Mouse (Mus musculus): ENCODE results near the gene Pced1b.
A peak's percentile ranks its signal among the peaks of the same experiment; 100 is the strongest.
"Not testable (repeated sequence)": the region's sequence is repeated elsewhere in the genome, so short reads cannot be mapped to it uniquely, and the experiment has no call there.

Pced1b gene

GRCm38 (mm10) chr15:97246911-97247790, at the start of gene Pced1b, which contains the start of gene Amigo2:
Gene Pced1b, plus strand, starts transcription at chr15:97247107.
Gene Amigo2, minus strand, starts transcription at chr15:97247287.
- peak; percentile 64 for DNase-seq (ENCODE audit: low read depth, low spot score)

- no peak for DNase-seq (ENCODE audit: low read depth, low spot score)
Measured at GRCm38 (mm10) chr15:97204889-97205288, 42.0 kb upstream of the Pced1b start.

GRCm38 (mm10) chr15:97205776-97206175, 41.1 kb upstream of the Pced1b start:
- no peak for DNase-seq (ENCODE audit: low read depth, low spot score)

GRCm38 (mm10) chr15:97206506-97206905, 40.4 kb upstream of the Pced1b start:
- peak; percentile 60 for DNase-seq (ENCODE audit: low read depth, low spot score)

GRCm38 (mm10) chr15:97209754-97210153, 37.2 kb upstream of the Pced1b start:
- not testable (repeated sequence) for DNase-seq (ENCODE audit: low read depth, low spot score)

GRCm38 (mm10) chr15:97212501-97213477, 34.1 kb upstream of the Pced1b start:
- no peak for DNase-seq (ENCODE audit: low read depth, low spot score)

GRCm38 (mm10) chr15:97216843-97217242, 30.1 kb upstream of the Pced1b start:
- DNase-seq (ENCODE audit: low read depth, low spot score), result peak; percentile 28

GRCm38 (mm10) chr15:97223431-97223830, 23.5 kb upstream of the Pced1b start:
- DNase-seq (ENCODE audit: low read depth, low spot score), result peak; percentile 33

- DNase-seq (ENCODE audit: low read depth, low spot score), result no peak
Measured at GRCm38 (mm10) chr15:97224003-97224402, 22.9 kb upstream of the Pced1b start.

- DNase-seq (ENCODE audit: low read depth, low spot score), result no peak
Measured at GRCm38 (mm10) chr15:97229494-97230077, 17.3 kb upstream of the Pced1b start.

- no peak for DNase-seq (ENCODE audit: low read depth, low spot score)
Measured at GRCm38 (mm10) chr15:97234076-97234475, 12.8 kb upstream of the Pced1b start.

GRCm38 (mm10) chr15:97235183-97235582, 11.7 kb upstream of the Pced1b start:
- peak; percentile 84 for DNase-seq (ENCODE audit: low read depth, low spot score)

GRCm38 (mm10) chr15:97236943-97237342, 10.0 kb upstream of the Pced1b start:
- DNase-seq (ENCODE audit: low read depth, low spot score), result peak; percentile 67

- DNase-seq (ENCODE audit: low read depth, low spot score), result no peak
Measured at GRCm38 (mm10) chr15:97245392-97245791, 1.5 kb upstream of the Pced1b start.

- no peak for DNase-seq (ENCODE audit: low read depth, low spot score)
Measured at GRCm38 (mm10) chr15:97246256-97246655, 651 bp upstream of the Pced1b start.

- DNase-seq (ENCODE audit: low read depth, low spot score), result peak; percentile 45
Measured at GRCm38 (mm10) chr15:97247791-97248161, 869 bp downstream of the Pced1b start.

GRCm38 (mm10) chr15:97248296-97248695, 1.4 kb downstream of the Pced1b start:
- no peak for DNase-seq (ENCODE audit: low read depth, low spot score)

- no peak for DNase-seq (ENCODE audit: low read depth, low spot score)
Measured at GRCm38 (mm10) chr15:97249322-97249721, 2.4 kb downstream of the Pced1b start.

- no peak for DNase-seq (ENCODE audit: low read depth, low spot score)
Measured at GRCm38 (mm10) chr15:97252493-97253034, 5.7 kb downstream of the Pced1b start.

GRCm38 (mm10) chr15:97254375-97254774, 7.5 kb downstream of the Pced1b start:
- DNase-seq (ENCODE audit: low read depth, low spot score), result peak; percentile 59

- DNase-seq (ENCODE audit: low read depth, low spot score), result peak; percentile 89
Measured at GRCm38 (mm10) chr15:97255800-97256199, 8.9 kb downstream of the Pced1b start.
